Mouse (Mus musculus) testis, postnatal 10 days (tissue): ENCODE results near the gene Gm49320.

Experiments used
- DNase-seq: peaks from one replicate; pipeline ENCODE4 v3.0.0; 2021; ENCODE audit warnings: low spot score

Gene Gm49320

DNA sequence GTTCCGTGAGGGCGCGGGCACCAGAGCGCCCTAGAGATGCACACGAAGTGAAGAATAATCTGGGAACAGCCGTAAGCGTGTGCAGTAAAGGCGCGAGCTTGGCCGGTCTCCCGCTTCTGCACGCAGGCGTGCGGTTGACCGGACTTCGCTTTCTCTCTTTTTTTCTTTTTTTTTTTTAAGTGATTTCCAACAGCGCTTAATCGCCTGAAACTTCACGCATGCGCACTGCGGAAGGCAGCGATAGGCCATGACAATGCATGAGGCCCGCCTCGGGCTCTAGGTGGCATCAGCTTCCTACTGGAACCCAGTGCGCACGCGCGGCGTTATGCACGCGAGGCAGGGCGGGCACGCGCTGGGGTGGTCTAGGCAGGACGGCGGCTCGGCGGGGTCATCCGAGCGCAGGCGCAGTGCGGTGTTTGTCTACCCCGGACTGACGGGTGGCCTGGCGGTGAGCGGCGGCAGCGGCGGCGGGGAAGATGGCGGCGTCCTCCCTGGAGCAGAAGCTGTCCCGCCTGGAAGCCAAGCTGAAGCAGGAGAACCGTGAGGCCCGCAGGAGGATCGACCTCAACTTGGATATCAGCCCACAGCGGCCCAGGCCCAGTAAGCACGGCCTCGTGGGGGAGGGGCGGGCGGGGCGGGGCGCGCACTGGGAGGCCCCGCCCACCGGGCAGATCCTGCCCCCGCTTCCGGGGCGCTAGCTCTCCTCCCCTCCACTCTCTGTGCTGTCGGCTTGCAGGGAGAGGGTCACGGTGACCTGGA lies at the start of gene Gm49320, which contains the start of gene Map2k7:
TSS of gene Gm49320 (plus strand) at position 432 of the 759 bp plus-strand sequence.
TSS of gene Map2k7 (plus strand) at position 307 of the 759 bp plus-strand sequence.
- DNase-seq = peak; percentile 100

DNA sequence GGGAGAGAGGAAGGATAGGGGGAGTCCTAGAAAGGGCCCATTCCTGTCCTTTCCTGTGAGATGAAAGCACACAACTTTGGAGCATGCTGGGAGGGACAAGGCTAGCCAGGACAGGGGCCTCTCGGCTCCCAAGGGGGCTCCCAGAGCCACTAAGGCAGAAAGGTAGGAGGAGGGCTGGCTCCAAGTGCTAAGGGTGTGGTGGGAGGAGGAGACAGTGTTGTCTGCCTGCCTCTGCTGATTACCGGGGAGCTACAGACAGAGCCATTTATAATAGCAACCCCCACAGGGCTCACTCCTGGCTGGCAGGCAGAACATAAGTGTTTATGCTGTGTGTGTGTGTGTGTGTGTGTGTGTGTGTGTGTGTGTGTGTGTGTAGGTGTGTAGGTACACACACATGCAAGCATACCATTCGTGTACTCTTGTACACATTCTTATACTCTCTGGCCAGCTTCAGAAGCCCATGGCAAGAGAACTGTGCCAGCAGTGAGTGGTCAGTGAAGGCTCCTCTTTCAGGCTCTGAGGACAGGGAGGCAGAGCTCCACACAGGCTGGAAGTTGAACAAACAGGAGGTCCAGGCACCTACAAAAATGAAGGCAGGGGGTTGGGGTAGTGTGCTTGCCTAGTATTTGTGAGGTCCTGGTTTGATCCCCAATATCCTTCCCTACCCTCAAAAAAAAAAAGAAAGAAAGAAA lies 49.5 kb upstream of the Gm49320 start:
- DNase-seq = no peak

DNA sequence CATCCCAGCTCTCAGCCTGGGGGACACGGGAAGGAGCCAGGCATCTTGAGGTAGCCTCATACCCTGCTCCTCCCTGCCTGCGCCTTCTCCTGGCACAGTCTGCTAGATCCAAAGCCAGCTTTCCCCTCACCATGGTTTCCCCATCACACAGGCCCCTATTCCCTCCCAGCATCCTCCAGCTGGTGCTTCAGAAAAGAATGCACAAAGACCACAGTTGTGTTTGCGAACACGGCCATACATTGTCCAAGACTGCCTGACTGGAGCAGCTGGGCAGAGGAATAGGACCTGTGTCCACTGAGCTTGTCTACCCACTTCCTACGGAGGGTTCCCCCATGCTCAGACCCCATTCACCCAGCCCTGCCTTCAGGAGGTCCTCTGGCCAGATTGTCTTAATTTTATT lies 46.4 kb upstream of the Gm49320 start:
- no peak for DNase-seq

DNA sequence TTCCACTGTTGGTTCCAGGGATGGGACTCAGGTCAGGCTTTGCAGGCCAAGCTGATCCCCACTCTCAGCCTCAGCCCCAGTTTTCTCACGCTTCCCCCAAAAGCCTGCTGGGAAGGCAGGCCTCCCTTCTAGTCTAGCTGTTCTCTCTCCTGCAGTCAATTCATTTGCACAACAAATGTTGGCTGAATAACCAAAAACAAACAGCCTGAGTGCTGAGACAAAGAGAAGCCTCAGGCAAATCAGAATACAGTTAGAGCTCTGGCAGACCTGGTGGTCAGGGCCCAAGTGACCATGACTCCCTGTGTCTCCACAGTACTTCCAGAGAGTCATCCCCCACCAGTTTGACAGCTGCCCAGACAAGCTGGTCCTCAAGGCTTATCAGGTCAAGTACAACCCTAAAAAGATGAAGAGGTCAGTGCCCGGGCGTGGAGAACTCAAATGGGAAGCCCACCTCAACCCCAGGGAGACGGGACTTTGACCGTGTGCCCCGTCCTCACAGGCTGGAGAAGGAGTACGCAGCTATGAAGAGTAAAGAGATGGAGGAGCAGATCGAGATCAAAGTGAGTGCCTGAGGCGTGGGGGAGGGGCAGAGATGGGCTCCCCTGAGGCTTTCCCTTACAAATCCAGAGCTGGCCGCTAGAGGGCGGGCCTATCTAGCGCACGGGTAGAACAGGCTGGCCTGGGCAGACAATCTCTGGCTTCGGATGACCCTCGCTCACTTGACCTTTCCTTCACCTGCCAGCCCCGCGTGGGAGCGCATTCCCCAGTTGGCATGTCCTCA lies 45.7 kb upstream of the Gm49320 start:
- peak; percentile 95 for DNase-seq

DNA sequence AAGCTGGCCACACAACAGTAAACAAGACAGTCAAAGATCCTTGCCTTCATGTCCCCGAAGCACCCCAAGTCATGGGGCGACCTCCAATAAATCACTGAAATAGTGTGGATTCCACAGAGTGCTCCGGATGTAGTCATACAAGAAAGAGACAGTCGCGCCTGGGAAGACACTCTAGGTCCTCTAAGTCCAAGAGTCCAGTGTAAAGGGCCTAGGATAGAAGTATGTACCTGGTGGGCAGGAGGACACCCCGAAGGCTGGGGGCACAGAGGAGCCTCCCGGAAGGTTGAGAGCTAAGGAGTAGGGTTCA lies 45.1 kb upstream of the Gm49320 start:
- DNase-seq = no peak

DNA sequence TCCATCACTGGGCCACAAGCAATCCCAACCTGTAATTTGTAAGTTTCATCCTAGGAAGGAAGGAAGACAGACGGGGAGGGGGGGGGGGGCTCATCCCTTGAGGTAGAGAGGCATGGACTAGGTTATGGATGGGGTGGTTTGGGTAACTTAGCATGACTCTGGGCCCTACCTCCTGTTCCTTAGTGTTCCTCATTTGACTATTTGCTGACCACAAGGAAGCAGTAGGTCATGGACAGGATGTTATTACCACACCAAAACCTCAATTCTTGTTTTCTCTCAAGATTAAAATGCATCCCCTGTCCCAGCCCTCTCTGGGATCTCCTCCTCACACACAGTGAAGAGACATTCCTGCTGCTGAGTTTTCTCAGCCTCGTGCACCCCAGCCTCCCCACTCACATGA lies 37.3 kb upstream of the Gm49320 start:
- no peak for DNase-seq

DNA sequence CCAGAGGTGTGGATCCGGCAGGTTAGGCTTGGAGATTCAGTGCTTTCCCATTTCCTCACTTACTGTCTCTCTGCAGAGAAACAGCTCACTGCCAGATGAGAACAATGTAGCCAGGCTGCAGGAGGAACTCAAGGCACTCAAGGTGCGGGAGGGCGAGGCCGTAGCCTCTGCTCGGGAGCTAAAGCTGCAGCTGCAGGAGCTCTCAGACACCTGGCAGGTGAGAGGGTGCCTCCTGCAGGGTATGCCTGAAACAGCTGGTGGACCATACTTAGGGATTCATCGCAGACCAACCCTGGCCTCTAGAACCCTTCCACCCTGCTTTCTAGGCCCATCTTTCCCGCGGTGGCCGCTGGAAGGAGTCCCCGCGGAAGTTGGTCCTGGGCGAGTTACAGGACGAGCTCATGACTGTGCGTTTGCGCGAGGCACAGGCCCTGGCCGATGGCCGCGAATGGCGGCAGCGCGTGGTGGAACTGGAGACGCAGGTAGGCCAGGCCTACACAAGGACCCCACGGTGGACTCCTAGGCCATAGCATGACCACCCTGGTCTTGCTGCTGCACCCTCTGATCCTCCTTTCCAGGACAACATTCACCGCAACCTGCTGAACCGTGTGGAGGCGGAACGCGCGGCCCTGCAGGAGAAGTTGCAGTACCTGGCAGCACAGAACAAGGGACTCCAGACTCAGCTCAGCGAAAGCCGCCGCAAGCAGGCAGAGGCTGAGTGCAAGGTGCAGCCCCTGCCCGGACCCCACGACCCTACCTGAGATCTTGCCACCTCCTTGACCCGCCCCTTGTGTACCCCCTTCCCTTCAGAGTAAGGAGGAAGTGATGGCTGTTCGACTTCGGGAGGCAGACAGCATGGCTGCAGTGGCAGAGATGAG lies 33.2 kb upstream of the Gm49320 start:
- no peak for DNase-seq

DNA sequence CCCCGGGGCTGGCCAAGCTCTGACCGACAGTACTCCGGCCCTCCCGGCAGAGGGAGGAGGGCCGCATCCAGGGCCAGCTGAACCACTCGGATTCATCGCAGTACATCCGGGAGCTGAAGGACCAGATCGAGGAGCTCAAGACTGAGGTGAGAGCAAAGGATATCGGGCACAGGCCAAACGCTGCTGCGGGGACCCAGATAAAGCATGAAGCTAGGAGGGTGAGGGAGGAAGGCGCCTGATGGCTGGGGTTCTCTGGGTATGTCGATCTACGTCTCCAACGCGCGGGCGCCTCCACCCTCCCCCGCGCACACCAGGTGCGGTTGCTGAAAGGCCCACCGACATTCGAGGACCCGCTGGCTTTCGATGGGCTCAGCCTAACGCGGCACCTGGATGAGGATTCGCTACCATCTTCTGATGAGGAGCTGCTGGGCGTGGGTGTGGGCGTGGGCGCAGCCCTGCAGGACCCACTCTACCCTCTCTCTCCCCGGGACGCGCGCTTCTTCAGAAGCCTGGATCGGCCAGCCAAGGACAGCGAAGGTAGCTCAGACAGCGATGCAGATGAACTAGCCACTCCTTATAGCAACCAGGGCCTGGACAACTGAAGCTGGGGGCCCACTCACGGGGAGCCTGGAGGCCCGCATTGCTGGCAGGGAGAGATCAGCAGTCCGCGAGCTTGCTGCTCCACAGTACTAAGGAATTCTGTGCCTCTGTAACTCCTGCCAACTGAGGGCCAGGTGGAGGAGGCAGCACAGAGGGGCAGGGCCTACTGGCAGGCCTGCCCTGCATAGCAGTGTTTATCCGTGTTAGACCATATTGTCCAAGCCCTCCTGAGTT lies 32.3 kb upstream of the Gm49320 start:
- DNase-seq = no peak

DNA sequence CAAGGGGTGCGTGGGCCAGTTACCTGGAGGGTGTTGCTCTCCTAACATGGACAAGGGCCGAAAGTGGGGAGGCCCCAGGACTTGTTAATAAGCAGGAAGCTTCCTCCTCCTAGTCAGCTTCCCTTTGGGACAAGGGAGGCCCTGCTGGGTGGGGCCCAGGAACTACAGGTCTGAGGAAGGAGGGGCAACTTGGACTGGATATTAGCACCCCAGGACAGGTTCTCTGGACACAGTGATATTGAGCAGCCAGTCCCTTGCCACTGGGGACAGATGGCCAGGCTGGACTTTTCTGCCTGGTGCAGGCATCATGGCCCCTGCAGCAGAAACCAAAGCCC lies 31.7 kb upstream of the Gm49320 start:
- DNase-seq = no peak

DNA sequence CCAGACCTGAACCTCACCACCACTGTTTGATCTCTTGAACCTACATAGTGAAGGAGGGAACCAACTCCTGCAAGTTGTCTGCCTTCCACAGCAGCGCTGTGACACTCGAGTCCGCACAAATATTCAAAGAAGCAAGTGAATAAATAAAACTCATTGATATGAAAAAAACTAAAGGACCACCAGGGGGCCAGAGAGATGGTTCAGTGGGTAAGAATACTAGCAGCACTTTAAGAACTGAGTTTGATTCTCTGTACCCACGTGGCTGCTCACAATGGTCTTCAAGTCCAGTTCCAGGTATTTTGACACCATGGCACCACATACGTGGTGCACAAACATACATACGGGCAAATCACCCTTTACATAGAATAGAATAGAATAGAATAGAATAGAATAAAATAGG lies 27.6 kb upstream of the Gm49320 start:
- DNase-seq = no peak

DNA sequence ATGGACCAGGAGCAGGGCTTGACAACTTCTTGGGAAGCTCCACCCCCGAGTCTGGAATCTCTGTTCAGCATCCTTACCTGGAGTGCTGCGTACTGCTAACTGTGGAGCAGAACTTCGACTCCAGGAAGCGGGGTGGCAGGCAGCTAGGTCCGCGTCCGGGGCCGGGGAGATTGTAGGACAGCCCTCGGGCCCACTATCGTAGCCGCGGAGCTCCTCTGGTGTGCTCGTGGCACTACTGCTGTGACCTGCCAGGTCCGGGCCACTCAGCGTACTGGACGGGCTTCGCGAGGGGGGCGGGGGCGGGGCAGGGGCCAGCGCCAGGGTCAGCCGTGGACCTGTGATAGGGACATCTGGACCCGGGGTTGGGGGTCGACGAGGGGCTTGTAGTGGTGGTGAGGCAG lies 25.9 kb upstream of the Gm49320 start:
- DNase-seq = peak; percentile 60

DNA sequence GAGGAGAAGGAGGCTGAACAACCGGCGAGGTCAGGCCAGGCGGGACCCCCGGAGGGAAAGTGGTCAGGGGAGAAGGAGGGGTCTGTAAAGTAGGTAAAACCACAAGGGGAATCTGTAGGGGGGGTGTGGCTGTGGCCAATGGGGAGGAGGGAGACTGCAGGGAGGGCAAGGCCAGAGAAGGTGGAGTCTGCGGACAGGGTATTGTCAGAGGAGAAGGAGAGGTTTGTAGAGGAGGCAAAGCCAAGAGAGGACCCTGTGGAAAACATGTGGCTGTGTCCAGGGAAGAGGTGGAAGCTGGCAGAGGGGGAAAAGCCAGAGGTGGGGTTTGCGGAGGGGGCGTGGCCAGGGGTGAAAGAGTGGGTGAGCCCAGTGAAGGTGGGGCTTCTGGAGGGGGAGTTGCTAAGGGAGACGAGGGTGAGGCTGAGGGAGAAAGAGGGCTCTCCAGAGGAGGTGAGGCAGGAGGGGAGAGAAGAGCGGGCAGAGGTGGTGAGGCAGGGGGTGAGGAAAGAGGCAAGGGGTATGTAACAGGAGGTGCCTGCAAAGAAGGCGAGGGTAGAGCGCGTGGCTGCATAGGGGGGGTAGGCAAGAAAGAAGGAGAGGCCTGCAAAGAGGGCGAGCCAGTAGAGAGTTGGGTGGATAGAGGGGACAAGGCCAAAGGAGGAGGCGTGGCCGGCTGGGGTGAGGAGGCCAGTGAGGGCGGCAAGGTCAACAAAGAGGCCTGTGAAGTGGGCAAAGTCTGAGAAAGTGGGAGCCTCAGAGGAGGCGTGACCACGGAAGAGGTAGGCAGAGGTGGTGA lies 25.3 kb upstream of the Gm49320 start:
- peak; percentile 84 for DNase-seq

DNA sequence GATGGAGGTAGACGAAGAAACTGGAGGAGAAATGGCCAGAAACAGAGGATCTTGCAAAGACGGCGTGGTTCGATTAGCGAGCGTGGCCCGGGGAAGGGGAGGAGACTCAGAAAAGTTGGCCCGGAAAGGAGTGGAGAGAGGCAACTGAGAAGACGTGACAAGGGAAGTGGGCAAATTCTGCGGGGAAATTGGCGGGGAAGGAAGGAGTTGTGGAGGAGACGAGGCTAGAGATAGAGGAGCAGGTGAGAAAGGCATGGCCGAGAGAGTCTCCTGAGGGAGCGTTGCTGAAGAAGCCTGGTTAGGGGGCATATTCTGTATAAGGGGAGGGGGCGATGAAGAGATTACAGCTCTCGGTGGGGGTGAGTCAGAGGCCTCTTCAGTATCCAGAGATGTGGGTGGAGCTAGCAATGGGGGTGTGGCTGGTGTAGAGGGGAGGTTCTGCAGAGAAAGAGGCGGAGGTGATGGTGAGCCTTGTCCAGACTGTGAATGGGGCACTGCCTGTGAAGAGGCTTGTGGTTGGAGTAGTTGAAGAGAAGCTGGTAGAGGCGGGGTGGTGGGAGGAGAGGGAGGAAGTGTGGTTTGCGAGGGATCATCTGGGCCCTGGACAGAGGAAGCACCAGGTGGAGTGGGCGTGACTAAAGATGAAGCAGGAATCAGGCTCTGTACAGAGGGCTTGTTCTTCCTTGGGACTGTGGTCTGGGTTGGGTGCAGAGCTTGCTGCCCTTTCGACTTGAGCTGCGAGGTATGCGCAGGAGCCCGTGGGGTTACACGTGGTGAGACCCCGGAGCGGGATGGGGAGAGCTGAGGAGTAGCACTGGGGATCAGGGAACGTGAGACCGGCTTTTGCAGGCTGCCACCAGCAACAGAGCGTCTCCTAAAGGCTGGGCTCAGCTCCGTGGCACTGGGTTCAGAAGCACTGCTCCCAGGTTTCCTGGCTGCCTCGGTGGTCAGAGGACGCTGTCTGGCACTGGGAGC lies 24.4 kb upstream of the Gm49320 start:
- peak; percentile 76 for DNase-seq

DNA sequence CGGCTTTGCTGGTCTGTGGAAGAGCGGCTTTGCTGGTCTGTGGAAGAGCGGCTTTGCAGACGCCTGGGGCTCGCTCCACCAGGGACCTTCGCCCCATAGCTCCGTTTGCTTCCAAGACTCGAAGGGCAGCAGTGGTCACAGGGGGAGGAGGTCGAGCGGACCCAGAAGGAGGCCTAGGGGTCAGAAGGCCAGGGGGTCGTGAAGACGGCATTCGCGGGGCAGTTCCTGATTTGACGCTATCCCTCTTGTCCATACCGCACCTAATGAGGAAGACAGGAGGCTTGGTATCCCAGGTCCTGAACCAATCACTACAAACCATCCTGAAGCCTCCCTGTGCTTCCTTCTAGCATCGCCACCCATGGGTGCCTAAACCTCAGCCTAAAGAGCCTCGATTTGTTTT lies 22.4 kb upstream of the Gm49320 start:
- no peak for DNase-seq

DNA sequence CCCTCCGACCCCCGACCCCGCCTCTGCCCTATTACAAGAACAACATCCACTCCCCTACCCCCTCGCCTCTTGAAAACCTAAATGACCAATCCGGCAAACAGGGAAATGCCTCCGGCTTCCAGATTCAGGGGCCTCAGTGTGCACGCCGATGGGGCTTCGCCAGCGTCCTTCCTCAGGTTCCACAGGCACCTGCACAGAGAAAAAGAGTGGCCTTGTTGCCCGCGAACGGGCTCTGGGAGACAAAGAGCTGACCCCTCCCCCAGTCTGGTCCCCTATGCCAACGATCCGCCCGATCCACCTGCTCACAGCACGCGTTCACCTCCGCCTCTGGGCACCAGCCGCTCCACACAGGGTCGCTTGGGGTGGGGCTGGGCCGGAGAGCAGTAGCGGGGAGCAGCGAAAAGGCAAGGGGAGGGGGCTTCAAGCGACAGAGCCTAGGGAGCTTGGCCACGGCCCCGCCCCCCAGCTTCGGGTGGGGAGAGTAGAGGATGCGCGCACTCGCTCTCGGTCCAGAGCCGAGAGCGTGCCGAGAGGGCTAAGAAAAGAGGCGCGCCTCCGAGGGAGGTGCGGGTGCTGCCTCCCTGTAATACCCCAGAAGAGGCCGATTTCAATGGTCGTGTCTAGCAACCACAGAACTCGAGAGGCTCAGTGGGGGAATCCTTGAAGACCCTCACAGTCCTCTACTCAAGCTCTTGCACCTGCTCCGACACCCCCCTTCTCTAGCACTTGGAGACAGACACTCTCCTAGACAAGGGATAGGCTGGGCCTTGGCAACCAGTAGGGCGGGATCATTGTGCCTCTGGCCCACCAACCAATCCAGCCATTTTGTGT lies 21.7 kb upstream of the Gm49320 start, which contains the start of gene Prr36:
TSS of gene Prr36 (minus strand) at position 669 of the 831 bp plus-strand sequence.
- peak; percentile 63 for DNase-seq

DNA sequence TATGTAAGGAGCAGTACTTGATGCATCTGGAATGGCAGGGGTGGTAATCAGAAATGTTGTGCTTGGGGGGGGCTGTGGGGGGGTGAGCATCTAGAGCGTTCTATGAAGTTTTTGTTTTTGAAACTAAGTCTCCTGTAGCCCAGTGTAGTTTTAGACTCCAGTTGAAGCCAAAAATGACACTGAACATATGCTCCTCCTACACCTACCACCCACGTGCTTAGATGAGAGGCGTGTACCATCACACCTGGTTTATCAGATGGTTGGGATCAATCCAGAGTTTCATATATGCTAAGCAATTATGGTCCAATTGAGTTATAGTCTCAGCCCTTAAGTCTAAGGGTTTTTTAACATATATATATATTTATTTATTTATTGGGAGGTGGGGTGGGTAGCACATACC lies 19.0 kb upstream of the Gm49320 start:
- no peak for DNase-seq

DNA sequence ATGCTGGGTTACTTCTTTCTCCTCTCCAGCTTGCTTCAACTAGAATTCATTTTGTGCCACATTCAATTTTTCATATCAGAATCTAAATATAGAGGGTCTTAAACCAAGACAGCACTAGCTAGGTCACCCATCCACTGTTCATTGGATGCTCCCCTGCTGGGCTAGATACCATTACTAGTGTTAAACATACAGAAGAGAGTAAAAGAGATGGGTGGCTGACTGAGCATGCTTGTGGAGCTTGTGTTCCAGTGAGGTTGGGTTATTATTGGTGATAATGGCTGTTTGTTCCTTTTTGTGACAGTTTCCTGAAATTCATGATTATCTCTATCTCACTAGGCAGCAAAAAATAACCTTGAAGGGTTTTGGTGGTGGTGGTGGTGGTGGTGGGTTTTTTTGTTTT lies 16.6 kb upstream of the Gm49320 start:
- no peak for DNase-seq

DNA sequence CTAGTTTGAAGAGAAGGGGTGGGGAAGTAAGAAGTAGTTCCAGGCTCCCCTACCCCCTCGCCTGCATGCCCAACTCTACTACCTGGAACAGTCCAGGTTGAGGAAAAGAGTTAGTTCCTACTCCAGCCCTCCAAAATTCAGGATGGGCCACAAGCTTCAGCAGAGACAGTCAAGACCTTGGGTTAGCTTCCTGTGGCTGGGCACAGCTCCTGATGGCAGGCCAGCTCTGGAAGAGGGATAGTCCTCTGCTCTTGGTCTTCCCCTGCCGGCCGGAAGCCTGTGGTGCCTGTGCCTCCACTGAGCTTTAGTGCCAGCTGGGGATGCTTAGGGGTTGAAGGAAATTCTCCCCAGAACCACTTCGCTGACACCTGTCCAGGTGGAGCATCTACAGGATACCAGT lies 12.3 kb upstream of the Gm49320 start:
- peak; percentile 42 for DNase-seq
